Mouse (Mus musculus) limb, embryonic 14.5 days (tissue): Measurements from ENCODE around the gene Scn3b. TPM values are rescaled to one million over a fixed set of nuclear protein-coding genes. Genes with fewer than 3 reads are reported as not detected.
A peak's percentile ranks its signal among the peaks of the same experiment; 100 is the strongest.

Experiments used
- ATAC-seq: fragments of 200-750 bp; cut with Nextera tagmentation; 2 replicates; pipeline ENCODE4 v1.8.0; 2017; ENCODE audit warnings: low read depth, moderate number of reproducible peaks, moderate TSS enrichment; ENCODE audit not compliant: low FRiP score
- DNase-seq: peaks from one replicate; pipeline ENCODE4 v3.0.0-alpha.2; 2015; ENCODE audit warnings: low spot score
- H3K27ac ChIP-seq: fragments of 300-500 bp; sonication (generic); replicated peaks from 2 replicates; pipeline ENCODE4 v1.5.1; 2014; ENCODE audit warnings: low read depth, mild to moderate bottlenecking, low read length, moderate library complexity, mixed read lengths
- H3K27me3 ChIP-seq: fragments of 300-500 bp; sonication (generic); 2 replicates; pipeline ENCODE4 v1.6.1; 2014; ENCODE audit warnings: low read length, mixed read lengths; ENCODE audit not compliant: control insufficient read depth, insufficient read depth
- H3K36me3 ChIP-seq: fragments of 300-500 bp; sonication (generic); 2 replicates; pipeline ENCODE4 v1.6.1; 2014; ENCODE audit warnings: mild to moderate bottlenecking, low read length, moderate library complexity, mixed read lengths; ENCODE audit not compliant: control insufficient read depth, insufficient read depth
- H3K4me1 ChIP-seq: fragments of 300-500 bp; sonication (generic); 2 replicates; pipeline ENCODE4 v1.6.1; 2014; ENCODE audit warnings: antibody characterized with exemption, low read length, mixed read lengths; ENCODE audit not compliant: control insufficient read depth, insufficient read depth
- H3K4me2 ChIP-seq: fragments of 300-500 bp; sonication (generic); replicated peaks from 2 replicates; pipeline ENCODE4 v1.6.1; 2014; ENCODE audit warnings: low read depth, mild to moderate bottlenecking, low read length, moderate library complexity; ENCODE audit not compliant: severe bottlenecking
- H3K4me3 ChIP-seq: fragments of 300-500 bp; sonication (generic); replicated peaks from 2 replicates; pipeline ENCODE4 v1.5.1; 2014; ENCODE audit warnings: low read length
- H3K9ac ChIP-seq: fragments of 300-500 bp; sonication (generic); 2 replicates; pipeline ENCODE4 v1.6.1; 2014; ENCODE audit warnings: mild to moderate bottlenecking, low read depth, low read length, moderate library complexity; ENCODE audit not compliant: severe bottlenecking
- H3K9me3 ChIP-seq: fragments of 300-500 bp; sonication (generic); 2 replicates; pipeline ENCODE4 v1.6.1; 2016; ENCODE audit warnings: low read length; ENCODE audit not compliant: control insufficient read depth
- POLR2A ChIP-seq: fragments of 200-500 bp; IDR thresholded peaks from 2 replicates; pipeline ENCODE4 v1.8.0; 2012; ENCODE audit warnings: inconsistent platforms, mild to moderate bottlenecking, moderate library complexity, borderline replicate concordance; ENCODE audit not compliant: insufficient read depth, insufficient read length; ENCODE audit errors: extremely low read depth
- WGBS: fragments of 180-500 bp; shearing (Covaris S2); extraction: QIAGEN DNeasy Blood & Tissue Kit; methylation state at CpG from one replicate; pipeline ENCODE4 v1.1.7; 2014; 5-methylcytosine and 5-hydroxymethylcytosine counted together
- polyA plus RNA-seq, 2 experiments: library from polyadenylated mRNA; depleted of rRNA in 1 of 2; stranded (reverse) in 1 of 2; unstranded in 1 of 2; fragments of >200 nt; fragmentation: Nextera tagmentation in 1 of 2; extraction: Ambion mirVana in 1 of 2; gene quantifications; 2 replicates each; pipeline versions ENCODE4 v1.2.1 to v1.2.3; 2012 to 2014

Scn3b gene
- polyA plus RNA-seq, 2 experiments: 14.6 to 15.8 TPM

- peak overlapping the region; percentile 43; the same call in 1 of the 2 replicates for H3K4me2 ChIP-seq
- H3K9me3 ChIP-seq: no peaks in the 10 kb centered on the region
- DNase-seq: no peak
- WGBS: 28% methylated on average over 8 of the region's 8 CpGs
- no peaks in the 10 kb centered on the region for H3K36me3 ChIP-seq
- ATAC-seq: no peak
- TF ChIP-seq POLR2A: no peak
- peak overlapping the region; percentile 31; the same call in 1 of the 2 replicates for H3K4me3 ChIP-seq
- H3K27me3 ChIP-seq: peaks cover 21% of the 10 kb centered on the region
- no peak overlapping the region for H3K27ac ChIP-seq
- no peak overlapping the region for H3K9ac ChIP-seq
- H3K4me1 ChIP-seq: peaks cover 6% of the 10 kb centered on the region; the same call in 1 of the 2 replicates
Observed at GRCm38 (mm10) chr9:40269880-40270279, 863 bp downstream of the Scn3b start.

DNA sequence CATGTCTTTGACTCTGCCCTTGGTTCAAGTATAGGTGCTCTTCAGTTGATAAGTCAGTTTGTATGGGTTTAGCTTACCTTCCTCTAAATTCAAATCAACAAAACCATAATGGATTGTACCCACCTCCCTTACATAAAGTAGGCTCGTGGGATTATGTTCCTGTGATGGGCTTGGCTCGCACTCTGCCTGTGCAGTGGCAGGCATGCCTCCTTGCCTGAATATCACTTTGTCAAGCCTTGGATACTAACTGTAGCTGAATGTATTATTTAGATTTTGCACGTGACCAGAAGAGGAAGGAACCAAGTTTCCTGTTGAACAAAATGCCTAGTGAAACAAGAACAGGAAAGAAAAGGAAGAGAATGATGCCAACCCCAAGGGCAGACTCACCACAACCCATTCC lies 2.1 kb downstream of the Scn3b start:
- DNase-seq: no peak
- H3K27ac ChIP-seq: no peak overlapping the region
- no peak for TF ChIP-seq POLR2A
- H3K4me1 ChIP-seq: peaks cover 6% of the 10 kb centered on the region; the same call in 1 of the 2 replicates
- no peaks in the 10 kb centered on the region for H3K9me3 ChIP-seq
- H3K36me3 ChIP-seq: no peaks in the 10 kb centered on the region
- no peak overlapping the region for H3K4me3 ChIP-seq
- ATAC-seq: no peak
- H3K27me3 ChIP-seq: peaks cover 21% of the 10 kb centered on the region
- 79% methylated on average over 3 of the region's 3 CpGs for WGBS
- no peak overlapping the region for H3K9ac ChIP-seq
- H3K4me2 ChIP-seq: no peak overlapping the region

DNA sequence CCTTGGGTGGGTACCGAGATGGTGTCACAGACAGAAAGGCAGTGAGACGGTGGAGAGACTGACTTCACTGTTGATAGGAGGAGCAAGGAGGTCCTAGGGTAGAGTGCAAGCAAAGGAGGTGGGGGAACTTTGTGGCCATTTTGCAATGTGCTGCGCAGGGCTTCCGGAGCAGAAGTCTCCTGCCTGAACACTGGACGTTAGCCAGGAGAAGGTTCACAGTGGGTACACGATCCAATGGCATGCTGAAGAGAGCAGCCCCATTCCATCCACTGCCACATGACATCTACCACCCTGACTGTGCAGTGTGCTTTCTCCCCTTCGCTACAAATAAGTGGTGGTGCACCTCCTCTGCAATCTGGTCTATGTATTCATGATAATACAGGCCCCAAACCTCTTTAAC lies 3.8 kb downstream of the Scn3b start:
- no peaks in the 10 kb centered on the region for H3K9me3 ChIP-seq
- WGBS: 79% methylated on average over 7 of the region's 7 CpGs

GRCm38 (mm10) chr9:40275904-40276303 lies 6.9 kb downstream of the Scn3b start:
- 87% methylated on average over 5 of the region's 5 CpGs for WGBS
- H3K4me2 ChIP-seq: no peak overlapping the region
- H3K4me1 ChIP-seq: no peaks in the 10 kb centered on the region
- H3K27me3 ChIP-seq: no peaks in the 10 kb centered on the region
- H3K36me3 ChIP-seq: no peaks in the 10 kb centered on the region
- TF ChIP-seq POLR2A: no peak
- ATAC-seq (no peak), DNase-seq (no peak)
- H3K9me3 ChIP-seq: no peaks in the 10 kb centered on the region
- H3K27ac ChIP-seq: no peak overlapping the region
- H3K9ac ChIP-seq: no peak overlapping the region
- H3K4me3 ChIP-seq: no peak overlapping the region

More for the DNA sequence above, 3.8 kb downstream of the Scn3b start:
- H3K4me3 ChIP-seq: no peak overlapping the region
- H3K9ac ChIP-seq: no peak overlapping the region
- DNase-seq (no peak), ATAC-seq (no peak)
- H3K27ac ChIP-seq: no peak overlapping the region
- peaks cover 19% of the 10 kb centered on the region for H3K27me3 ChIP-seq
- H3K4me2 ChIP-seq: no peak overlapping the region
- no peak for TF ChIP-seq POLR2A
- peaks cover 6% of the 10 kb centered on the region; the same call in 1 of the 2 replicates for H3K4me1 ChIP-seq
- no peaks in the 10 kb centered on the region for H3K36me3 ChIP-seq

- no peak overlapping the region for H3K9ac ChIP-seq
- 72% methylated on average over 3 of the region's 3 CpGs for WGBS
- TF ChIP-seq POLR2A: no peak
Observed at GRCm38 (mm10) chr9:40277671-40278070, 8.7 kb downstream of the Scn3b start.

DNA sequence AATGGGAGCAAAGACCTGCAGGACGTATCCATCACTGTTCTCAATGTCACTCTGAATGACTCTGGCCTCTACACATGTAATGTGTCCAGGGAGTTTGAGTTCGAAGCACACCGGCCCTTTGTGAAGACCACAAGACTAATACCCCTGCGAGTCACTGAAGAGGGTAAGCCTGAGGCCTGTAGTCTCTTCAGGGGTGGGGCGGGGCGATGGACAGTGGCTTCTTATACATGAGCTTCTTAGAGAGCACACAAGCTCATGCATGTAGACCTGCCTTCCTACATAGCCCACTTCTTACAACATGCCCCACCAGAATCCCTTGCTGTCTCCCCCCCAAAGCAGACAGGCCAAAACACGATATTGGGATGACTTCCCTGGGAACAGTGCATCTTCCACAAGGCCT lies 10.4 kb downstream of the Scn3b start:
- Histone ChIP-seq H3K4me2 (no peak overlapping the region), H3K9ac (no peak overlapping the region), H3K9me3 (no peaks in the 10 kb centered on the region), H3K4me1 (0 out of 2 replicates have a peak, but pooled peaks cover 2% of the 10 kb centered on the region), H3K27me3 (no peaks in the 10 kb centered on the region), H3K27ac (no peak overlapping the region), H3K36me3 (no peaks in the 10 kb centered on the region), H3K4me3 (no peak overlapping the region)
- WGBS: 88% methylated on average over 7 of the region's 7 CpGs
- no peak for TF ChIP-seq POLR2A
- no peak for DNase-seq
- no peak for ATAC-seq

More at GRCm38 (mm10) chr9:40277671-40278070, 8.7 kb downstream of the Scn3b start:
- H3K4me2 ChIP-seq: no peak overlapping the region
- H3K36me3 ChIP-seq: no peaks in the 10 kb centered on the region
- DNase-seq: no peak
- H3K27ac ChIP-seq: no peak overlapping the region
- H3K4me1 ChIP-seq: no peaks in the 10 kb centered on the region
- no peak for ATAC-seq
- no peak overlapping the region for H3K4me3 ChIP-seq
- H3K9me3 ChIP-seq: no peaks in the 10 kb centered on the region
- H3K27me3 ChIP-seq: no peaks in the 10 kb centered on the region
